In the genomic region with DNA sequence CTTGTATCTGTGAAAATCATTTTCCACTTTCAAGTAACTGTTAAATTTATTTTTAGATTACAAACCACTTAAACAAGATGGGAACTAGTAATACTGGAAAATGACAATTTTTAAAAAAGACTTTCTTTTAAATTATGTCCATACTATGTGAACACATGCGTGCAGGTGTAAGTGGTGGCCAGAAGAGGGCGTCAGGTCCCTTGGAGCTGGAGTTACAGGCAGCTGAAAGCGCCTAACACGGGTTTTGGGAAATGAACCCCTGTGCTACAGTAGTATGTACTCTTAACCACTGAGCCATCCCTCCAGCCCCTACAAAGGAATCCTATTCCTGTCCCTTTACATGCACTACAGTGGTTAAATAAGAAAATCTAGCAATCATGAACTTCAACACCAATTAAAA, we compare ENCODE assay signal across 18 mouse cellular contexts. TPM values are rescaled to one million over a fixed set of nuclear protein-coding genes. Genes with fewer than 3 reads are reported as not detected.
DNase-seq lines count a peak whose midpoint lies in the region; ATAC-seq and TF ChIP-seq lines count a peak whose summit lies in the region.
"Had no signal": no experiment of that assay in that cellular context is flagged by ENCODE, and none has a peak within 500 bp of the region (broad histone marks: within the 10 kb centered on the region; RNA-seq: fewer than 3 reads in every experiment).

No protein-coding gene starts in this region.

- 79% methylated on average over 4 of the region's 4 CpGs for WGBS in kidney, postnatal 0 days
- 67% methylated on average over 4 of the region's 4 CpGs for WGBS in kidney, embryonic 16.5 days

- H3K27me3 ChIP-seq in kidney, postnatal 0 days (ENCODE audit: insufficient read depth, low read length): no peaks in the 10 kb centered on the region
- H3K27me3 ChIP-seq in kidney, embryonic 16.5 days (ENCODE audit: insufficient read depth, low read length): no peaks in the 10 kb centered on the region
- H3K27me3 ChIP-seq in testis, adult 2 months (ENCODE audit: control insufficient read depth, insufficient read depth, low read length): no peaks in the 10 kb centered on the region
- H3K27me3 ChIP-seq in MEL (ENCODE audit: control insufficient read depth in 1 of 2, insufficient read depth in 2 of 2, low read length in 2 of 2): no peaks in the 10 kb centered on the region
- H3K27me3 ChIP-seq: limb, embryonic 15.5 days had no signal

- no peaks in the 10 kb centered on the region for H3K36me3 ChIP-seq in kidney, postnatal 0 days (ENCODE audit: insufficient read depth, low read length)
- no peaks in the 10 kb centered on the region for H3K36me3 ChIP-seq in kidney, embryonic 16.5 days (ENCODE audit: insufficient read depth, low read length)
- H3K36me3 ChIP-seq in testis, adult 2 months (ENCODE audit: control insufficient read depth, insufficient read depth, low read length): no peaks in the 10 kb centered on the region; the same call in 1 of the 2 replicates
- H3K36me3 ChIP-seq in MEL (ENCODE audit: control insufficient read depth in 1 of 2, insufficient read depth in 2 of 2, low read length in 2 of 2): no peaks in the 10 kb centered on the region

- no peak overlapping the region for H3K27ac ChIP-seq in kidney, postnatal 0 days
- no peak overlapping the region for H3K27ac ChIP-seq in kidney, embryonic 16.5 days (ENCODE audit: low read length)
- no peak overlapping the region for H3K27ac ChIP-seq in testis, adult 2 months (ENCODE audit: control insufficient read depth, insufficient read depth, low read depth, low read length)
- H3K27ac ChIP-seq in MEL (ENCODE audit: control insufficient read depth, low read depth, low read length): no peak overlapping the region
- H3K27ac ChIP-seq: limb, embryonic 15.5 days had no signal

- peak; percentile 41; the same call in 1 of the 2 replicates for TF ChIP-seq CTCF in kidney, postnatal 0 days (IDR thresholded peaks at IDR 0.05; ENCODE audit: low read depth)
- TF ChIP-seq CTCF in testis, adult 2 months (IDR thresholded peaks at IDR 0.05; ENCODE audit: control insufficient read depth, insufficient read depth, insufficient replicate concordance, low read depth, low read length): peak; percentile 8; the same call in 1 of the 2 replicates
- TF ChIP-seq CTCF in MEL (IDR thresholded peaks at IDR 0.05 in 2 of 3, conservative IDR thresholded peaks at IDR 0.05 in 1 of 3; ENCODE audit: control insufficient read depth in 1 of 3, insufficient read depth in 1 of 3, low read depth in 2 of 3, low read length in 3 of 3, poor library complexity in 1 of 3, severe bottlenecking in 1 of 3): peak; percentile 47 to 75 (median 63)

- TF ChIP-seq RAD21 in MEL (IDR thresholded peaks at IDR 0.05; ENCODE audit: low read depth, low read length): peak; percentile 59

- H3K4me2 ChIP-seq in kidney, postnatal 0 days (ENCODE audit: low read length): no peak overlapping the region
- no peak overlapping the region for H3K4me2 ChIP-seq in kidney, embryonic 16.5 days (replicated peaks; ENCODE audit: low read depth, low read length)
- H3K4me2 ChIP-seq: limb, embryonic 15.5 days had no signal

- no peak overlapping the region for H3K9ac ChIP-seq in kidney, postnatal 0 days (ENCODE audit: low read depth, low read length)
- H3K9ac ChIP-seq in kidney, embryonic 16.5 days (replicated peaks; ENCODE audit: low read length): no peak overlapping the region
- no peak overlapping the region for H3K9ac ChIP-seq in MEL (ENCODE audit: control insufficient read depth, low read depth, low read length, poor library complexity, severe bottlenecking)
- H3K9ac ChIP-seq: limb, embryonic 15.5 days had no signal

- DNase-seq in kidney, postnatal 0 days (ENCODE audit: low spot score): no peak
- DNase-seq in testis, postnatal 14 days (ENCODE audit: low spot score): no peak
- DNase-seq in MEL (ENCODE audit: low read depth, low spot score): peak; percentile 60
- DNase-seq in heart, postnatal 25 days (ENCODE audit: low spot score): no peak
- DNase-seq: adrenal gland, adult 8-10 months; cerebellum, postnatal 36 days; gastrocnemius, postnatal 36 days; kidney, postnatal 10 days; layer of hippocampus, postnatal 36 days; right cerebral cortex, postnatal 25 days had no signal

- no peak for ATAC-seq in kidney, postnatal 0 days (replicated peaks; ENCODE audit: low FRiP score, low read depth)
- ATAC-seq in kidney, embryonic 16.5 days (ENCODE audit: low FRiP score, low TSS enrichment): no peak
- ATAC-seq in megakaryocyte-erythroid progenitor cell, adult 5-6 weeks (replicated peaks; ENCODE audit: low FRiP score, low TSS enrichment, poor library complexity, severe bottlenecking): 0 out of 2 replicates have a peak, but pooled peaks have one; percentile 41
- ATAC-seq in granulocyte monocyte progenitor cell, adult 5-6 weeks (replicated peaks; ENCODE audit: poor library complexity, severe bottlenecking): no peak
- ATAC-seq: forebrain, embryonic 16.5 days; hindbrain, embryonic 16.5 days had no signal

- no peak for TF ChIP-seq EP300 in MEL (IDR thresholded peaks at IDR 0.05; ENCODE audit: low read depth in 1 of 2, low read length in 2 of 2)

- intact Hi-C loops in heart, postnatal 25 days (cut with DNase I): no loop called here

- H3K79me2 ChIP-seq in MEL (ENCODE audit: control insufficient read depth, insufficient read depth, low read length, poor library complexity): no peaks in the 10 kb centered on the region

- no peak for TF ChIP-seq POLR2A in testis, adult 2 months (IDR thresholded peaks at IDR 0.05; ENCODE audit: control insufficient read depth, low read depth, low read length)
- TF ChIP-seq POLR2A in MEL (IDR thresholded peaks at IDR 0.05; ENCODE audit: control insufficient read depth in 1 of 2, insufficient read depth in 1 of 2, low read depth in 1 of 2, low read length in 2 of 2, poor library complexity in 1 of 2): no peak

- no peaks in the 10 kb centered on the region for H3K9me3 ChIP-seq in kidney, postnatal 0 days (replicated peaks; ENCODE audit: low read length)
- no peaks in the 10 kb centered on the region for H3K9me3 ChIP-seq in kidney, embryonic 16.5 days (ENCODE audit: low read length)
- no peaks in the 10 kb centered on the region for H3K9me3 ChIP-seq in MEL (replicated peaks; ENCODE audit: insufficient read depth, low read length)
- H3K9me3 ChIP-seq: limb, embryonic 15.5 days; megakaryocyte, embryonic 14.5 days had no signal

- no peaks in the 10 kb centered on the region for H3K4me1 ChIP-seq in kidney, postnatal 0 days (replicated peaks; ENCODE audit: insufficient read depth, low read length)
- H3K4me1 ChIP-seq in kidney, embryonic 16.5 days (ENCODE audit: insufficient read depth, low read length): no peaks in the 10 kb centered on the region
- H3K4me1 ChIP-seq in testis, adult 2 months (ENCODE audit: control insufficient read depth, insufficient read depth, low read length): no peaks in the 10 kb centered on the region
- no peaks in the 10 kb centered on the region for H3K4me1 ChIP-seq in MEL (ENCODE audit: control insufficient read depth in 1 of 2, insufficient read depth in 2 of 2, low read length in 2 of 2)
- H3K4me1 ChIP-seq: limb, embryonic 15.5 days had no signal

- no peak overlapping the region for H3K4me3 ChIP-seq in kidney, postnatal 0 days (replicated peaks; ENCODE audit: low read depth, low read length)
- no peak overlapping the region for H3K4me3 ChIP-seq in kidney, embryonic 16.5 days (ENCODE audit: low read length)
- no peak overlapping the region for H3K4me3 ChIP-seq in testis, adult 2 months (ENCODE audit: control insufficient read depth, low read depth, low read length)
- H3K4me3 ChIP-seq in MEL (ENCODE audit: control insufficient read depth in 1 of 2, insufficient read depth in 1 of 2, low read depth in 2 of 2, low read length in 2 of 2): no peak overlapping the region
- H3K4me3 ChIP-seq: limb, embryonic 15.5 days; megakaryocyte, embryonic 14.5 days had no signal

RNA-seq across cellular contexts. Expression of gene Gdpd1, which starts 37.7 kb away (rescaled TPM):
- polyA plus RNA-seq in kidney, postnatal 0 days (2015; fragmentation: Nextera tagmentation; extraction: Ambion mirVana): 22.3 and 24.4 TPM in 2 replicates
- polyA plus RNA-seq in kidney, embryonic 16.5 days (2015; fragmentation: Nextera tagmentation; extraction: Ambion mirVana): 25.6 and 25.7 TPM in 2 replicates
- 80.8 and 83.6 TPM in 2 replicates for polyA plus RNA-seq in testis, adult 2 months (2012; rRNA removed)
- total RNA-seq in MEL (2012; rRNA removed): 10.6 and 11.2 TPM in 2 replicates
- polyA plus RNA-seq in MEL (2012; ENCODE audit: insufficient read depth in 1 of 2, insufficient read length in 2 of 2, low read depth in 1 of 2, low replicate concordance in 2 of 2, missing spikeins in 1 of 2): 1 to 10 TPM in 1 of 2 experiments, not detected in 1; 7.9 TPM
- 4.6 and 4.9 TPM in 2 replicates for total RNA-seq in megakaryocyte-erythroid progenitor cell, adult 5-6 weeks (2014; fragmentation: Nextera tagmentation)
- total RNA-seq in megakaryocyte-erythroid progenitor cell, adult 5-6 weeks (2017): 6.4 and 7.4 TPM in 2 replicates
- total RNA-seq in heart, postnatal 25 days (2021): 10 to 100 TPM; 11.6 to 12.2 TPM
- total RNA-seq in granulocyte monocyte progenitor cell, adult 5-6 weeks (2014; fragmentation: Nextera tagmentation): 0.11 and 1.1 TPM in 2 replicates
- 0.57 TPM in 1 of 2 replicates, not detected in the other for total RNA-seq in granulocyte monocyte progenitor cell, adult 5-6 weeks (2017)

RNA-seq across cellular contexts. Expression of gene Ypel2, which starts 42.7 kb away (rescaled TPM):
- 10.6 and 11.1 TPM in 2 replicates for polyA plus RNA-seq in kidney, postnatal 0 days (2015; fragmentation: Nextera tagmentation; extraction: Ambion mirVana)
- polyA plus RNA-seq in kidney, embryonic 16.5 days (2015; fragmentation: Nextera tagmentation; extraction: Ambion mirVana): 11.6 and 13.2 TPM in 2 replicates
- 1.2 and 1.5 TPM in 2 replicates for polyA plus RNA-seq in testis, adult 2 months (2012; rRNA removed)
- total RNA-seq in MEL (2012; rRNA removed): 0.23 and 0.33 TPM in 2 replicates
- under 1 TPM in 1 of 2 experiments, not detected in 1; 0.52 TPM for polyA plus RNA-seq in MEL (2012; ENCODE audit: insufficient read depth in 1 of 2, insufficient read length in 2 of 2, low read depth in 1 of 2, low replicate concordance in 2 of 2, missing spikeins in 1 of 2)
- 0.79 and 1.0 TPM in 2 replicates for total RNA-seq in megakaryocyte-erythroid progenitor cell, adult 5-6 weeks (2014; fragmentation: Nextera tagmentation)
- 1.0 TPM in 2 replicates for total RNA-seq in megakaryocyte-erythroid progenitor cell, adult 5-6 weeks (2017)
- total RNA-seq in heart, postnatal 25 days (2021): 10 to 100 TPM; 16.2 to 35.4 TPM
- total RNA-seq in granulocyte monocyte progenitor cell, adult 5-6 weeks (2014; fragmentation: Nextera tagmentation): 11.6 and 18.4 TPM in 2 replicates
- total RNA-seq in granulocyte monocyte progenitor cell, adult 5-6 weeks (2017): 6.7 and 6.9 TPM in 2 replicates

RNA-seq across cellular contexts. Expression of gene Smg8, which starts 50.4 kb away (rescaled TPM):
- 12.6 and 13.2 TPM in 2 replicates for polyA plus RNA-seq in kidney, postnatal 0 days (2015; fragmentation: Nextera tagmentation; extraction: Ambion mirVana)
- 22.5 and 23.1 TPM in 2 replicates for polyA plus RNA-seq in kidney, embryonic 16.5 days (2015; fragmentation: Nextera tagmentation; extraction: Ambion mirVana)
- 7.5 and 8.0 TPM in 2 replicates for polyA plus RNA-seq in testis, adult 2 months (2012; rRNA removed)
- total RNA-seq in MEL (2012; rRNA removed): 26.6 and 28.1 TPM in 2 replicates
- polyA plus RNA-seq in MEL (2012; ENCODE audit: insufficient read depth in 1 of 2, insufficient read length in 2 of 2, low read depth in 1 of 2, low replicate concordance in 2 of 2, missing spikeins in 1 of 2): 100 to 1,000 TPM in 1 of 2 experiments, 10 to 100 TPM in 1; 33.9 to 120 TPM
- total RNA-seq in megakaryocyte-erythroid progenitor cell, adult 5-6 weeks (2014; fragmentation: Nextera tagmentation): 14.3 and 14.6 TPM in 2 replicates
- total RNA-seq in megakaryocyte-erythroid progenitor cell, adult 5-6 weeks (2017): 22.8 and 32.5 TPM in 2 replicates
- 1 to 10 TPM; 7.9 to 8.7 TPM for total RNA-seq in heart, postnatal 25 days (2021)
- total RNA-seq in granulocyte monocyte progenitor cell, adult 5-6 weeks (2014; fragmentation: Nextera tagmentation): 17.5 and 19.5 TPM in 2 replicates
- 22.3 and 34.6 TPM in 2 replicates for total RNA-seq in granulocyte monocyte progenitor cell, adult 5-6 weeks (2017)

Comparison
In these comparisons a context has a peak if more than half of its experiments do, and no peak if none do; other contexts are left out.
1. CTCF ChIP-seq: peak in every context shown above with its lines; median percentile 63 in MEL; 41 in kidney, postnatal 0 days; 8 in testis, adult 2 months.